Comparison of ENCODE assay signal across 23 mouse cellular contexts in the genomic region with DNA sequence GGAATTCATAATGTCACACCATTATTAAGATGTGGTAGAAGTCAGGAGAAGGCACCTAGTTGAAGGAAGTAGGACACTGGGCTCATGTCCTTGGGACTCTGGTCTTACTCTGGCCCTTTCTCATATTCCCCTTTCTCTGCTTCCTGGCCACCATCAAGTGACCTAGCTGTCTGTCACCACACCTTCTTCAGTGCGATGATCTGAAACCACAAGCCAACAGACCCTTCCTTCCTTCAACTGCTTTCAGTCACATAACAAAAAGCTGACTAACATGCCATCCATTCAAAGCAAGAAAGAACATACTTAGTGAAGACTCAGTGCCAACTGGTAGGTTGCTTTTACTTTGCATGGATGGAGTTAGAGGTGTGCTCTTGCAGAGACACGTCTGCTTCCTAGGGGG.
"Had no signal": no experiment of that assay in that cellular context is flagged by ENCODE, and none has a peak within 500 bp of the region (broad histone marks: within the 10 kb centered on the region; RNA-seq: fewer than 3 reads in every experiment).

No protein-coding gene starts in this region.

- H3K27me3 ChIP-seq: heart, embryonic 13.5 days; heart, embryonic 15.5 days; hindbrain, embryonic 12.5 days; kidney, embryonic 15.5 days; limb, embryonic 12.5 days; liver, embryonic 13.5 days had no signal

- H3K36me3 ChIP-seq: heart, embryonic 13.5 days; heart, embryonic 15.5 days; hindbrain, embryonic 10.5 days; hindbrain, embryonic 12.5 days; kidney, embryonic 15.5 days; limb, embryonic 12.5 days; liver, embryonic 13.5 days had no signal

- DNase-seq: gastrocnemius, postnatal 14 days; gastrocnemius, postnatal 36 days; heart, adult 2 months; heart, postnatal 14 days; heart, postnatal 36 days; kidney, adult 11 months; kidney, adult 2 months; kidney, adult 9 months; kidney, postnatal 14 days; kidney, postnatal 36 days; layer of hippocampus, adult 9-11 months; layer of hippocampus, postnatal 36 days; left cerebral cortex, postnatal 4 days; liver; liver, embryonic 13.5 days had no signal

- ATAC-seq: hindbrain, embryonic 16.5 days; intestine, embryonic 16.5 days had no signal
